Mouse (Mus musculus) lung, embryonic 16.5 days (tissue): ENCODE data around the gene Cercam. TPM values are rescaled to one million over a fixed set of nuclear protein-coding genes. Genes with fewer than 3 reads are reported as not detected.

Experiments
- ATAC-seq: fragments of 200-750 bp; cut with Nextera tagmentation; 2 replicates; pipeline ENCODE4 v1.8.0; 2017; ENCODE audit warnings: low read depth, mild to moderate bottlenecking, moderate library complexity
- H3K27ac ChIP-seq: fragments of 300-500 bp; sonication (generic); 2 replicates; pipeline ENCODE4 v1.5.1; 2014; ENCODE audit warnings: mild to moderate bottlenecking, control low read depth, low read length
- H3K27me3 ChIP-seq: fragments of 300-500 bp; sonication (generic); 2 replicates; pipeline ENCODE4 v1.6.1; 2014; ENCODE audit warnings: low read depth, low read length, mixed read lengths; ENCODE audit not compliant: control insufficient read depth, insufficient read depth
- H3K36me3 ChIP-seq: fragments of 300-500 bp; sonication (generic); 2 replicates; pipeline ENCODE4 v1.6.1; 2014; ENCODE audit warnings: low read length; ENCODE audit not compliant: control insufficient read depth, insufficient read depth
- H3K4me1 ChIP-seq: fragments of 300-500 bp; sonication (generic); replicated peaks from 2 replicates; pipeline ENCODE4 v1.6.1; 2014; ENCODE audit warnings: low read length, mixed read lengths; ENCODE audit not compliant: control insufficient read depth, insufficient read depth
- H3K4me2 ChIP-seq: fragments of 300-500 bp; sonication (generic); 2 replicates; pipeline ENCODE4 v1.6.1; 2014; ENCODE audit warnings: low read depth, low read length, control low read depth
- H3K4me3 ChIP-seq: fragments of 300-500 bp; sonication (generic); 2 replicates; pipeline ENCODE4 v1.5.1; 2014; ENCODE audit warnings: mild to moderate bottlenecking, low read length, control low read depth
- H3K9ac ChIP-seq: fragments of 300-500 bp; sonication (generic); 2 replicates; pipeline ENCODE4 v1.6.1; 2014; ENCODE audit warnings: low read length, control low read depth
- H3K9me3 ChIP-seq: fragments of 300-500 bp; sonication (generic); 2 replicates; pipeline ENCODE4 v1.6.1; 2016; ENCODE audit warnings: low read length; ENCODE audit not compliant: control insufficient read depth
- WGBS: fragments of 180-500 bp; shearing (Covaris S2); extraction: QIAGEN DNeasy Blood & Tissue Kit; methylation state at CpG from one replicate; pipeline ENCODE4 v1.1.7; 2014; 5-methylcytosine and 5-hydroxymethylcytosine counted together
- polyA plus RNA-seq: library from polyadenylated mRNA; unstranded; fragments of >200 nt; fragmentation: Nextera tagmentation; extraction: Ambion mirVana; gene quantifications from 2 replicates; pipeline ENCODE4 v1.2.1, GENCODE M21; 2015

Gene Cercam
- polyA plus RNA-seq, 1 experiment from 2014 or later: 17.6 TPM

DNA sequence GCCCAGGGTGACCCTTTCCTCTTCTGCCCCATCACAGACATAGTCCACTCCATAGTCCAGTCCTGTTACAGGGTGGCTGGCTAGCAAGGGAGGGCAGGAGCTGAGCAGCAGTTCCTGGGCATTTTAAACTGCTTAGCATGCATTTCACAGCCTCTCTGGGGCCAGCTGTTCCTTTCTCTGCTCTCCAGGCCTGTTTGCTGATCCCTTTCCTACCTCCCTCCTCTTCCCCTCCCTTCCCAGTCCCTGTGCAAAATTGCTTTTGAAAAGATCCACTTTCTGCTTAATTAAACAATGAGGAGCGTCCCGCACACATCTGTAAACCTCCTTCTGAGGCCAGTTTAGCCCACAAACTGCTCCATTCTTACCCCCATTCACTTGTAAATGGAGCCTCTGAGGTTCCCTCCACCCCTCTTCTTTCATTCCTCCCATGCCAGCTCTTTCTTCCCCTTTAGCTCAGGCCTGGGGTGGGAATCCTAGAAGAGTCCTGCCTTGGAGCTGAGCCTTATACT is 33.5 kb upstream of the Cercam start:
- H3K9ac ChIP-seq: no peak overlapping the region
- H3K36me3 ChIP-seq: peaks cover 2% of the 10 kb centered on the region
- no peaks in the 10 kb centered on the region for H3K9me3 ChIP-seq
- H3K4me2 ChIP-seq: no peak overlapping the region
- ATAC-seq: no peak
- WGBS: 66% methylated on average over 2 of the region's 2 CpGs
- H3K27me3 ChIP-seq: no peaks in the 10 kb centered on the region
- no peak overlapping the region for H3K27ac ChIP-seq
- no peak overlapping the region for H3K4me3 ChIP-seq
- H3K4me1 ChIP-seq: no peaks in the 10 kb centered on the region

DNA sequence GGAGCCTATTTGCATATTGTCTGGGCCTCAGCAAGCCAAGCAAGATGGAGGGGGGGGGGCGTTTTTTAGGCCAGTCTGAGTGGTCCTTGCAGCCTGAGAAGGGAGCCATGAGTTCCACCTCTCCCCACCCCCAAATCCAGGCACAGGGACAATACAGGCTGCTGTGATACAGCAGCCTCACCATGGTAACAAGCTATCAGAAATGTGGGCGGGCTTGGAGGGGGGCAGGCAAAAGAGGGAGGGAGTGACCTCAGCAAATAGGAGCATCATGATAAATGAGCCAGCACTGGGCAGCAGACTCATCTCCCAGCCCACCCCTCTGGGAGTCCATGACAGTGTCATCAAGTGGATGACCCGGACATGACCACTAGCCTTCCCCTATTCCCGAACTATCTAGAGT is 29.5 kb upstream of the Cercam start:
- H3K36me3 ChIP-seq: peaks cover 10% of the 10 kb centered on the region
- H3K4me1 ChIP-seq: no peaks in the 10 kb centered on the region
- no peak overlapping the region for H3K4me2 ChIP-seq

DNA sequence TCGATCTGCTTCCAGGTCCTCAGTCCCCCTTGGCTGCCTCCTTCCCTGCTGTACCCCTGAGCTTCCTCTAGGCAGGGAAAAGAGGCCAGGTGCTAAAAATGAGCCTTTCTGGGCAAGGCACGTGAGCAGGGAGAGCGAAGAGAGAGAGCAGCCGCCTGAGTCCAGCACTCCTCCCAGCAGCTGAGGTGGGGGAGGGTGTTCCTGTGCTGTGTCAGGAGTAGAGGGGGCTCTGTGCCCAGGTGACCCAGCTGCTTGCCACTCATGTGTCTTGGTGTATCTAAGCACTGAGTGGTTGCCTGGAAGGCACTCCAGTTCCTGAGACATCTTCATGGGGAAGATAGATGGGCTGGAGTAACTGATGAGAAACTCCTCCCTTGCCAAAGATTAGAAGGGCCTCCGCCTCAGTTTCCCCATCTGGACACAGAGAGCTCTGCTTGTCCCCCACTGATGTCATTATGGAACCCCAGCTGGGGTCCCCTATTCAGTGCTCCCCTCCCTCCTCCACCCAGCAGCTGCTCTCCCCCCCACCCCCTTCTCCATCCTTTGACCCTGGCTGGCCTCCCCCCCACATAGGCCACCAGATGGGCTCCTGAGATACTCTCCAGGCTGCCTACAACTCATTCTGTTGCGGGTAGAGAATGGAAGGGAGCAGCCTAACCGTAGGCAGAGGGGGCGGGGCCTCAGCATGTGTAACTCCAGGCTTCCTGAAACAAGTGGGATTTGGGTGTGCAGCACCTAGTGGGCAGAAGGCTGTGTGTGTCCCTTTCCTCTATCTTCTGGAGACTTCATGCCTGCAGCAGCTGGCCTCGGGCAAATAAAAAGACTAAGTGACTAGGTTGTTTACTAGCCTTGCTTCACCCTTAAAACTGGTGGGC is 25.5 kb upstream of the Cercam start:
- Histone ChIP-seq H3K4me2 (no peak overlapping the region), H3K9ac (no peak overlapping the region)

More for the DNA sequence above, 29.5 kb upstream of the Cercam start:
- no peak overlapping the region for H3K4me3 ChIP-seq
- WGBS: 53% methylated on average over 4 of the region's 4 CpGs
- no peak overlapping the region for H3K9ac ChIP-seq
- peaks cover 12% of the 10 kb centered on the region for H3K27me3 ChIP-seq
- no peaks in the 10 kb centered on the region for H3K9me3 ChIP-seq
- no peak overlapping the region for H3K27ac ChIP-seq
- no peak for ATAC-seq

DNA sequence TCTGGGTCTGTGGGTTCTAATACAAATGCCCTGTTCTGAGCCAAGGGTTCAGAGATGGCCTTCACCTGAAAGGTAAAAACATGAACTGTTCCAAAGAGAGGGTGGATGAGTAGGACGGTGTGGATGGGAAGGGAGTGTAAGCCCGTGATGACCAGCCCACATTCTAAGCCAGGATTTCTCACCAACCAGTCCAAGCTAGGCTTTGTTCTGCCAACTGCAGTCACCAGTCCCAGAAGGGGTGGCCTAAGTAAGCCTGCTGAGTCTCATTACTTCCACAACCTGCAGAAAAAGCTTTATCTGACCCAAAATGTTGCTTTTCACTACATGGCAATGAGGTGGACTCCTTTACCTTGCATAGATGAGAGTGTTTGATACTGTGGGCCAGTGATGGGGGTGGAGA is 24.8 kb upstream of the Cercam start:
- Histone ChIP-seq H3K9me3 (no peaks in the 10 kb centered on the region), H3K27ac (no peak overlapping the region), H3K36me3 (peaks cover 8% of the 10 kb centered on the region), H3K4me1 (no peaks in the 10 kb centered on the region; the same call in 1 of the 2 replicates), H3K4me3 (no peak overlapping the region), H3K4me2 (no peak overlapping the region), H3K27me3 (peaks cover 44% of the 10 kb centered on the region), H3K9ac (no peak overlapping the region)
- WGBS: 98% methylated on average over 2 of the region's 2 CpGs
- no peak for ATAC-seq

More for the DNA sequence above, 25.5 kb upstream of the Cercam start:
- peaks cover 8% of the 10 kb centered on the region for H3K36me3 ChIP-seq
- H3K4me1 ChIP-seq: no peaks in the 10 kb centered on the region; the same call in 1 of the 2 replicates
- no peak overlapping the region for H3K27ac ChIP-seq
- peaks cover 44% of the 10 kb centered on the region for H3K27me3 ChIP-seq
- WGBS: 68% methylated on average over 9 of the region's 9 CpGs
- no peak overlapping the region for H3K4me3 ChIP-seq
- ATAC-seq: no peak
- H3K9me3 ChIP-seq: no peaks in the 10 kb centered on the region

GRCm38 (mm10) chr2:29844661-29845060 is 24.3 kb upstream of the Cercam start:
- H3K4me2 ChIP-seq: no peak overlapping the region
- H3K27ac ChIP-seq: no peak overlapping the region
- peaks cover 8% of the 10 kb centered on the region for H3K36me3 ChIP-seq
- ATAC-seq: no peak
- no peaks in the 10 kb centered on the region for H3K9me3 ChIP-seq
- H3K4me1 ChIP-seq: no peaks in the 10 kb centered on the region; the same call in 1 of the 2 replicates
- no peak overlapping the region for H3K4me3 ChIP-seq
- no peak overlapping the region for H3K9ac ChIP-seq
- peaks cover 44% of the 10 kb centered on the region for H3K27me3 ChIP-seq
- 26% methylated on average over 3 of the region's 3 CpGs for WGBS

DNA sequence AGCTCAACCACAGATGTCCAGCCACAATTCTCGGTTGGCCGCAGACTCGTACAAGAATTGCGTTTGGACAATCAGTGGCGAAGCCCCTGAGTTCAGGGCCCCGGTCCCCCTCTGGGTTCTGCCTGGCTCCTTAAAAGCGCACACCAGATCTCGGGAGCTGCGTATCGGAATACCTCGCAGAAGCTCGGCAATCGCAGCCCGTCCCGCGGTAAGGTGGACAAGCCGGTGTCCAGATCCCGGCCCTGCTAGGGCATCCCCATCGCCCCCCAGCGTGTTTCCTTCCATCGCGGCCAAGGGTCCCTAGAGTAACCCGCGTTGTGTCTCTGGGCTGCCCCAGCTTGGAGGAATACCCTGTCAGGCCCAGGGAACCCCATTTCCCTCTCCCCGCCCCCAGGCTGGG is 23.3 kb upstream of the Cercam start:
- H3K4me2 ChIP-seq: no peak overlapping the region
- H3K4me3 ChIP-seq: 0 out of 2 replicates have a peak overlapping the region, but pooled peaks have one; percentile 9
- WGBS: 20% methylated on average over 25 of the region's 25 CpGs
- no peak overlapping the region for H3K27ac ChIP-seq
- H3K27me3 ChIP-seq: peaks cover 44% of the 10 kb centered on the region
- no peaks in the 10 kb centered on the region; the same call in 1 of the 2 replicates for H3K4me1 ChIP-seq
- ATAC-seq: no peak
- H3K36me3 ChIP-seq: peaks cover 8% of the 10 kb centered on the region
- H3K9me3 ChIP-seq: no peaks in the 10 kb centered on the region
- H3K9ac ChIP-seq: no peak overlapping the region

- ATAC-seq: no peak
- H3K9me3 ChIP-seq: no peaks in the 10 kb centered on the region
- peaks cover 8% of the 10 kb centered on the region for H3K36me3 ChIP-seq
- 0 out of 2 replicates have a peak overlapping the region, but pooled peaks have one; percentile 9 for H3K4me3 ChIP-seq
- no peak overlapping the region for H3K4me2 ChIP-seq
- peaks cover 44% of the 10 kb centered on the region for H3K27me3 ChIP-seq
- no peak overlapping the region for H3K9ac ChIP-seq
- no peaks in the 10 kb centered on the region; the same call in 1 of the 2 replicates for H3K4me1 ChIP-seq
- 12% methylated on average over 47 of the region's 47 CpGs for WGBS
- H3K27ac ChIP-seq: no peak overlapping the region
Measured at GRCm38 (mm10) chr2:29846061-29846853, 22.7 kb upstream of the Cercam start.

GRCm38 (mm10) chr2:29846911-29847310 is 22.1 kb upstream of the Cercam start:
- Histone ChIP-seq H3K9me3 (no peaks in the 10 kb centered on the region), H3K4me2 (no peak overlapping the region), H3K4me1 (no peaks in the 10 kb centered on the region; the same call in 1 of the 2 replicates), H3K9ac (no peak overlapping the region), H3K4me3 (no peak overlapping the region), H3K27ac (no peak overlapping the region), H3K27me3 (peaks cover 44% of the 10 kb centered on the region), H3K36me3 (peaks cover 6% of the 10 kb centered on the region)
- no peak for ATAC-seq
- WGBS: 48% methylated on average over 3 of the region's 3 CpGs

DNA sequence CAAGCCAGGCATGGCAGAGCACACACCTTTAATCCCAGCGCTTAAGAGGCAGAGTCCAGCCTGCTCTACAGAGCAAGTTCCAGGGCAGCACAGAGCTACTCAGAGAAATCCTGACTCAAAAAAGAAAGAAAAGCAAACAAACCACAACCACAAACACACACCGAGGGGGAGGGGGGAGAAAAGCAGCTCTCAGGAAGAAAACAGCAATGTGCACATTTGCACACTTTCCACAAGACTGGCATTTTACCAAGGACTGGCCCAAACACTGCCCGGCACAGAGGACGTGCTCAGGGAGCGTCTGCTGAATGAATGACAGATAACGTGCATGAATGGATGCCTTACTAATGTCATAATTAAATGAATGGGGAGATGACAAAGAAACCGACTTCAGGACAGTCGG is 19.9 kb upstream of the Cercam start:
- H3K27me3 ChIP-seq: peaks cover 36% of the 10 kb centered on the region
- H3K27ac ChIP-seq: no peak overlapping the region
- no peak overlapping the region for H3K4me3 ChIP-seq
- no peak overlapping the region for H3K4me2 ChIP-seq
- no peaks in the 10 kb centered on the region; the same call in 1 of the 2 replicates for H3K4me1 ChIP-seq
- no peaks in the 10 kb centered on the region for H3K9me3 ChIP-seq
- H3K9ac ChIP-seq: no peak overlapping the region
- WGBS: 58% methylated on average over 8 of the region's 8 CpGs
- no peak for ATAC-seq
- no peaks in the 10 kb centered on the region for H3K36me3 ChIP-seq
